Mouse (Mus musculus): ENCODE results near the gene Kcns3. TPM values are rescaled to one million over a fixed set of nuclear protein-coding genes. Genes with fewer than 3 reads are reported as not detected.

The Kcns3 gene
- total RNA-seq (2021): 1 to 10 TPM; 3.8 to 4.3 TPM

DNA sequence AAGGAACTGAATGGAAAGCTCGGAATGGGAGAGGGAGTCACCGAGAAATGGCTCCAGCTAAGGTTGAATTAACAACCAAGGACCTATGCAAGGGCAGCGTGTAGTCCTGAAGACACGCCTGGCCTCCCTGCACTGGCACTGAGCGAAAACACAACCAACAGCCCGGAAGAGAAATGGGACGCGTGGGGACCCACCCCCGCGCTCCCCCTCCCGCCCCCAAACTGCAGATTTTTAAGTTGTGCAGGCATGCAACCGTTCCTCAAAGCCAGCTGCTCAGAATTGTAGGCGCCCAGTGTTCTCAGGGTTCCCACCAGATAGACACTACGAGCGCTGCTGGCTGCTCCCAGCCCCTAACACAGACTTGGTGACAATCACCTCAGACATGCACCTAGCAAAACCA is at the start of gene Kcns3:
TSS of gene Kcns3 (minus strand) at position 42 of the 400 bp plus-strand sequence.
- intact Hi-C loops (cut with DNase I): loop anchor here (10.0 kb wide), 1 partner anchor 346 kb away; no protein-coding TSS in a partner anchor
- no peak for DNase-seq

- intact Hi-C loops (cut with DNase I): loop anchor here (10.0 kb wide), 1 partner anchor 66 kb away; the partner anchor contains the start of genes Gen1 and Smc6
- no peak for DNase-seq
Measured at GRCm38 (mm10) chr12:11198551-11198950, 47.7 kb upstream of the Kcns3 start.

GRCm38 (mm10) chr12:11198026-11198425 is 47.2 kb upstream of the Kcns3 start:
- no peak for DNase-seq
- intact Hi-C loops (cut with DNase I): loop anchor here (10.0 kb wide), 1 partner anchor 67 kb away; the partner anchor contains the start of genes Gen1 and Smc6

DNA sequence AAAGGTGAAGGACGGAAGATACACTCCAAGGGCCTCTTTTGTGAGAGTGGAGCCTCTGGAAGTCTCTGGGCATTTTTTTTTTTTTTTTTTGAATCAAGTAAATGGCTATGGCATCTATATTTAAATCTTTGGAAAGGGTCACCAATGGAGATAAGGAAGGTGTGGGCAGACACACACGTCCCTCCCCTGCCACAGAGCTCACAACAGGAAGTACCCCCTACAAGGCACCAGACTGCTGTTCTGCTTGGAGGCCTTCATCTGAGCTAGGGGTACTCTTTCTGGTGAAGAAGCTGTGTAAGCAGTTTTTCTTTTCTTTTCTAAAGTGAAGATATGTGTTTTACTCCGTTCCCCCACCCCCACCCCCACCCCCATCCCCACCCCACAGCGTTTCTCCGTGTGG is 46.0 kb upstream of the Kcns3 start:
- no peak for DNase-seq

GRCm38 (mm10) chr12:11196142-11196597 is 45.3 kb upstream of the Kcns3 start:
- intact Hi-C loops (cut with DNase I): loop anchor here (10.0 kb wide), 1 partner anchor 69 kb away; the partner anchor contains the start of genes Gen1 and Smc6
- DNase-seq: peak; percentile 63

More for the DNA sequence above, 46.0 kb upstream of the Kcns3 start:
- intact Hi-C loops (cut with DNase I): loop anchor here (10.0 kb wide), 1 partner anchor 68 kb away; the partner anchor contains the start of genes Gen1 and Smc6

- no peak for DNase-seq
- intact Hi-C loops (cut with DNase I): loop anchor here (10.0 kb wide), 1 partner anchor 70 kb away; the partner anchor contains the start of genes Gen1 and Smc6
Measured at GRCm38 (mm10) chr12:11195031-11195430, 44.2 kb upstream of the Kcns3 start.

GRCm38 (mm10) chr12:11178486-11179154 is 27.8 kb upstream of the Kcns3 start:
- DNase-seq: peak; percentile 93
- intact Hi-C loops (cut with DNase I): loop anchor here (5.0 kb wide), 1 partner anchor 581 kb away; no protein-coding TSS in a partner anchor

- intact Hi-C loops (cut with DNase I): loop anchor here (5.0 kb wide), 1 partner anchor 580 kb away; no protein-coding TSS in a partner anchor
Measured at GRCm38 (mm10) chr12:11177408-11178394, 26.8 kb upstream of the Kcns3 start.

GRCm38 (mm10) chr12:11158670-11159069 is 7.8 kb upstream of the Kcns3 start:
- no peak for DNase-seq
- intact Hi-C loops (cut with DNase I): loop anchor here (10.0 kb wide), 1 partner anchor 354 kb away; no protein-coding TSS in a partner anchor

More at GRCm38 (mm10) chr12:11177408-11178394, 26.8 kb upstream of the Kcns3 start:
- no peak for DNase-seq

DNA sequence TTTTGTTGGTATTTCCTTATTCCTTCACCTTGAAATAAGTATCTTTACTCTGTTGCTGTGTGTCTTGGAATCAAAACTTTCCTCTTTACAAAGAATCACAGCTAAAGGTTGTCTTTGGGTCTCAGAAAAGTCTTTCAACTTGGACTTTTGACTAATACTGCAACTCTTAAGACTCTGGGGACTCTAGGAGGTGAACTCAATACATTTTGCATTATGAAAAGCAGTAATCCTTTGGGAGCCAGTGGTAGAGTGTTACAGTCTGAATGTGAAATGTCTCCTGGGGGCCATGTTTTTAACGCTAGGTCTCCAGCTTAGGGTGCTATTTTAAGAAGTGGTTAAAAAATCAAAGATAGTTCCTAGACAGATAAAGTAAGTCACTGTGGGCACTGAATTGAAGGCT is 4.3 kb upstream of the Kcns3 start:
- DNase-seq: no peak
- intact Hi-C loops (cut with DNase I): loop anchor here (10.0 kb wide), 1 partner anchor 350 kb away; no protein-coding TSS in a partner anchor

GRCm38 (mm10) chr12:11153587-11153986 is 2.7 kb upstream of the Kcns3 start:
- intact Hi-C loops (cut with DNase I): loop anchor here (10.0 kb wide), 1 partner anchor 349 kb away; no protein-coding TSS in a partner anchor
- no peak for DNase-seq

GRCm38 (mm10) chr12:11150192-11150935 is 492 bp downstream of the Kcns3 start:
- intact Hi-C loops (cut with DNase I): loop anchor here (10.0 kb wide), 1 partner anchor 346 kb away; no protein-coding TSS in a partner anchor
- DNase-seq: peak; percentile 20

DNA sequence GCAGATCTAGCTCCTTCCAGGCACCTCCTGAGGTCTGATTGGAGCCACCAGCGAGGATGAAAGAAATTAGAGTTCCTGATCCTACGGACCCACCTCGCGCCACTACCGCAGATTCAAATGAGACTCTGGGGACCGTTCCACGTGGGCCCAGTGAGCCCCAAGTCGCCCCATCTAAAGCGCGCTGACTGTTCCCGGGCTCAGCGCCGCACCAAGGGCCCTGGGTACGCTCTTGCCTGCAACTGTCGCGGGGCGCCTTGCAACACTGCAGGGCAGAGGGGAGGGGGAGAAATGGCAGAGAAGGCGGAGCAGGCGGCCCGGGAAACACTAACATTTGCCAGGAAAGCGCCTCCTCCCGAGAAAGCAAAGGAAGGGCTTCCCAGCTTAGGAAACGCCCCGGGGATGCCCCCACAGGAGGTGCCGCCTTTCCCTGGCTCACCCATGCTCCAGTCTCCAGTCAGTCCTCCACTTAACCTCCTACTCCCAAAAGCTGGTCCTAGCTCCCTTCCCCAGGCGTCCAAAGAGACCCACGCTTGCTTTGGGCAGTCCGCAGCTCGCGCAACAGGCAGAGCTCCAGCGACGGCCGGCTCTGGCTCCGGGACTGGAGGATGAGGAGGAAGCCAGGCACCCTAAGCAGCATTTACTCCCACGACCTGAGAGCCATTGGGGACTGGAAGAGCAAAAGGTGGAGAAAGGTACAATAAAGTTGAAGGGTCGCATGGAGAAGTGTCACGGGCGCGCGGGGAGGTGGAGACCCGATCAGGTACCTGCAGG is 1.2 kb downstream of the Kcns3 start:
- intact Hi-C loops (cut with DNase I): loop anchor here (10.0 kb wide), 1 partner anchor 345 kb away; no protein-coding TSS in a partner anchor
- peak; percentile 35 for DNase-seq

DNA sequence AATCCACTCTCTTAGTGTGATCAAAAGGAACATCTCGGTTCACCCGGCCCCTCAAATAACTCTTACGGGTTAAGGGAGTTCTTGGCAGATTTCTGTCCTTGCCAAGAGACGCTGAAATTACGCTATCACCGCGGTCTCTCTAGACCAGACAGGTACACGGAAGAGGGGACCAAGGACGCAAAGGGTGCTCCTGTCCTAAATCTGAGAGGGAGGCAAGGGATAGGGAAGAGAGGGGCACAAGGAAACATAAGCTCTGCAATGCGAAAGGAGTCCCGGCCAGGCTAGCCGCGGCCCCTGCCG is 1.8 kb downstream of the Kcns3 start:
- intact Hi-C loops (cut with DNase I): no loop called here
- DNase-seq: no peak

DNA sequence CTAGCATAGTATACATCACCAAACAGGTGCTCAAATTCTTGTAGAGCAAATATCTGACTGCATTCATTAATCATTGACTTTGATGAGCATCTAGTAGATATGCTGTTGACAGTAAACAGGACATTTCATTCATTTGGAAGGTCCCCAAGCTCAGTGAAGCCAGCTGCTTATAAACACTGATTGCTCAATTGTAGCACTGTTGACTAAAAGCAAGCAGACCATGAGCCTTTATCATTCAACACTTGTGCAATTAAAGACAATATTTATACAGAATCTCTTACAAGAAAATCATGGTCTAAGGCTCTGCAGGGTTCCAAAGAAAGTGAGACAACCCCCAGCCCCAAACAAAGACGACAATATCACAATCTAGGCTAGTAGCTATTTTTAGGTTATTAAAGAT is 6.0 kb downstream of the Kcns3 start:
- intact Hi-C loops (cut with DNase I): no loop called here
- no peak for DNase-seq

DNA sequence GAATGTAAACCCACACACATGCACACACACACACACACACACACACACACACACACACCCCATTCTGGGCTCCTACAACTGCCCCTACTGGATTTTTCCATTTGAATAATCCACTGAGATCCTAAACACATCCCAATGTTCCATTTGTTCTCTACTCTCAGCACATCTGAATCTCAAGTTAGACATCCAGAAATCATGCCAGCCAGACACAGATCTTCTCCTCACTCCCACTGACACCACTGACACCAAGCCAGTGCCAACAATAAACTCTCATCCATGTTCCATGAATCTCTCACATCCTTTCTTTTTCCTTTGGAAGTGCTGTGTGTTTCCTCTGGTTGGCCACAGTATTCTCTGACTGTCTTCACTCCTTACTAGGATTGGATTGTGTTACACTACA is 18.4 kb downstream of the Kcns3 start:
- intact Hi-C loops (cut with DNase I): no loop called here
- DNase-seq: no peak

DNA sequence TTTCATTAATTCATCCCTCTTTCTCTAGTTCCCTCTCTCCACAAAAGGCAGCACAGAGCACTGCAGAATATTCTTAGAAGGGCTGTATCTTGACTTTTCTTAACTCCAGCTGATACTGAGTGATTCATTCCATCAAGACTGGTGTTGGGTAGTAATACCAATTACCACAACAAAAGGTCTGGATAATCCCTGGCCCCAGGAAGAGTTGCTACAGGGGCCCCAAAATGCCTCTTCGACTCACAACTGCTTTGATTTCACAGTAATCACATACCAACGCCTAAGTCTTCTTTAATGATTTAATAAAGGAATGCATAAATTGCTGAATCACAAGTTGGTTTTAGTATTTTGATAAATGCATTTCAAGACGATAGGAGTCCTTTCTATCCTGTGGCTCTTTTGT is 21.7 kb downstream of the Kcns3 start:
- intact Hi-C loops (cut with DNase I): no loop called here

GRCm38 (mm10) chr12:11126186-11126759 is 24.6 kb downstream of the Kcns3 start:
- intact Hi-C loops (cut with DNase I): no loop called here
- no peak for DNase-seq

More for the DNA sequence above, 21.7 kb downstream of the Kcns3 start:
- no peak for DNase-seq

GRCm38 (mm10) chr12:11101565-11101964 is 49.3 kb downstream of the Kcns3 start:
- no peak for DNase-seq
- intact Hi-C loops (cut with DNase I): no loop called here

Data from left cerebral cortex, postnatal 4 days (tissue).